Mouse (Mus musculus) liver, postnatal 0 days (tissue): ENCODE measurements around the gene C77080. TPM values are rescaled to one million over a fixed set of nuclear protein-coding genes. Genes with fewer than 3 reads are reported as not detected.
A peak's percentile ranks its signal among the peaks of the same experiment; 100 is the strongest.

ENCODE experiments used
- ATAC-seq: fragments of 200-750 bp; cut with Nextera tagmentation; 2 replicates; pipeline ENCODE4 v1.8.0; 2017; ENCODE audit warnings: mild to moderate bottlenecking, moderate library complexity
- DNase-seq: peaks from one replicate; pipeline ENCODE4 v3.0.0-alpha.2; 2016
- H3K27ac ChIP-seq: fragments of 300-500 bp; sonication (generic); 2 replicates; pipeline ENCODE4 v1.5.1; 2014; ENCODE audit warnings: antibody characterized with exemption, moderate library complexity, mild to moderate bottlenecking, low read depth
- H3K27me3 ChIP-seq: fragments of 300-500 bp; sonication (generic); 2 replicates; pipeline ENCODE4 v1.6.1; 2014; ENCODE audit warnings: low read length, control low read depth, mixed read lengths; ENCODE audit not compliant: insufficient read depth
- H3K36me3 ChIP-seq: fragments of 300-500 bp; sonication (generic); replicated peaks from 2 replicates; pipeline ENCODE4 v1.6.1; 2014; ENCODE audit warnings: mild to moderate bottlenecking, control low read depth, low read length, moderate library complexity, mixed read lengths; ENCODE audit not compliant: insufficient read depth
- H3K4me1 ChIP-seq: fragments of 300-500 bp; sonication (generic); 2 replicates; pipeline ENCODE4 v1.6.1; 2014; ENCODE audit warnings: antibody characterized with exemption, mild to moderate bottlenecking, control low read depth; ENCODE audit not compliant: insufficient read depth
- H3K4me2 ChIP-seq: fragments of 300-500 bp; sonication (generic); 2 replicates; pipeline ENCODE4 v1.6.1; 2014; ENCODE audit warnings: low read depth, mild to moderate bottlenecking, low read length, moderate library complexity, mixed read lengths
- H3K4me3 ChIP-seq: fragments of 300-500 bp; sonication (generic); 2 replicates; pipeline ENCODE4 v1.5.1; 2014; ENCODE audit warnings: low read depth, low read length
- H3K9ac ChIP-seq: fragments of 300-500 bp; sonication (generic); replicated peaks from 2 replicates; pipeline ENCODE4 v1.6.1; 2014; ENCODE audit warnings: mild to moderate bottlenecking, moderate library complexity
- H3K9me3 ChIP-seq: fragments of 300-500 bp; sonication (generic); 2 replicates; pipeline ENCODE4 v1.6.1; 2016; ENCODE audit warnings: mild to moderate bottlenecking, control low read depth, low read length, mixed read lengths
- CTCF ChIP-seq: sonication (generic); IDR thresholded peaks from 2 replicates; pipeline ENCODE4 v1.5.1; 2016; ENCODE audit warnings: antibody characterized with exemption, low read depth
- EP300 ChIP-seq: IDR thresholded peaks from 2 replicates; pipeline ENCODE4 v1.6.1; 2016; ENCODE audit warnings: antibody characterized with exemption, low read depth, mild to moderate bottlenecking
- WGBS: fragments of 180-500 bp; shearing (Covaris S2); extraction: QIAGEN DNeasy Blood & Tissue Kit; methylation state at CpG from one replicate; pipeline ENCODE4 v1.1.7; 2014; ENCODE audit not compliant: insufficient replicate concordance; 5-methylcytosine and 5-hydroxymethylcytosine counted together
- polyA plus RNA-seq: library from polyadenylated mRNA; unstranded; fragments of >200 nt; fragmentation: Nextera tagmentation; extraction: Ambion mirVana; gene quantifications from 2 replicates; pipeline ENCODE4 v1.2.1, GENCODE M21; 2015

C77080 gene
- polyA plus RNA-seq, 1 experiment from 2014 or later, result 1.4 TPM

DNA sequence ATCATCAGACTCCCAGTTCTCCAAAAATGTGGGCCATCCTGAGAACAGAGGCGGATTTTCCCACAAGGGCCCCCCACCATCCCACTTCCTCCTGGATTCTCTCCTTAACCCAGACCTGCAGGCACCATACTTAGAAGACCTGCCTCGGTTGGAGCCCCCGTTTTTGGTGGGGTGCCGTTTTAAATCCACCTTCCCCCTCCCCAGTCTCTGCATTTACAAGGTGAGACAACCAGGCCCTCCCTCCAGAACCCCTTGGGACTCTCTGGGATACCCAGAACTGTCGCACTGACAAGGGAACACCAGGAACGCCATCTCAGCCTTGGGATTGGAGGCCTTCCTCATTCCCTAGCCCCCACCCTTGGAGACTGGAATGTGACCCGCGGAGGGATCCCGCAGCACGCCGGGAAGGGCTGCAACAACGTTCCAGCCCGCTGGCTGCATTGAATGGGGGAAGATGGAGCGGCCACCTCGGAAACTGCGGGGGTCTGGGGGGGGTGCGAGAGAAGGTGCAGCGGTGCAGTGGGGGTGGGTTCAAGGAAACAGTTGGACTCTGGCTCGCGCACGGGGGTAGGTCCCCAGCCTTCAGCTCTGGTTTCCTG, 23.3 kb downstream of the C77080 start:
- Histone ChIP-seq H3K4me3 (peak overlapping the region; percentile 58; the same call in 1 of the 2 replicates), H3K9me3 (no peaks in the 10 kb centered on the region), H3K4me2 (peak overlapping the region; percentile 97), H3K9ac (no peak overlapping the region), H3K27me3 (peaks cover 7% of the 10 kb centered on the region; the same call in 1 of the 2 replicates), H3K4me1 (peaks cover 40% of the 10 kb centered on the region), H3K36me3 (no peaks in the 10 kb centered on the region), H3K27ac (no peak overlapping the region)
- DNase-seq (no peak), ATAC-seq (no peak)
- TF ChIP-seq CTCF (no peak), EP300 (no peak)
- WGBS, result 27% methylated on average over 21 of the region's 21 CpGs

DNA sequence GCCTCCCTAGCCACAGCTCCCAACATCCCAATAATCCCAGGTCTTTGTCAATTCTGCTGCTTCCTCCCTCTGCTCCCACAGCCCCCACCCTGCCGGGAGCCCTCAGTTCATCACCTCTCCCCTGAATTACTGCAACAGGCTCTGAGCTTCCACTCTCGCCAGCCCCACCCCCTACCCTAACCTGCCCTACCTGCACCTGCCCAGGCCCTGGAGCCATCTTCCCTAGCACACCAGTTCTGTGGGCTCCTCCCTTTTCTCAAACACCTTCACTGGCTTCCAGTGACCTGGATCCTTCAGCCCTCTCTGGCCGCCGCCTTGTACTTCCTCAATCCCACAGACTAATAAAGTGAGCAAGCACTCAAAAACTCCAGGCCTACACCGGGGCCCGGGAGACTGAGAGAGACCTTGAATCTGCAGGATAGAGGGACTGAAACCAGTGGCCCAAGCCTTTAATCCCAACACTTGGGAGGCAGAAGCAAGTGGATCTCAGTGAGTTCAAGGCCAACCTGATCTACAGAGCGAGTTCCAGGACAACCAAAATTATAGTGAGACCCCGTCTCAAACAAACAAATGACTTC, 24.9 kb downstream of the C77080 start:
- Histone ChIP-seq H3K4me3 (no peak overlapping the region), H3K4me2 (no peak overlapping the region), H3K9me3 (no peaks in the 10 kb centered on the region), H3K27me3 (peaks cover 7% of the 10 kb centered on the region; the same call in 1 of the 2 replicates), H3K36me3 (no peaks in the 10 kb centered on the region), H3K9ac (no peak overlapping the region; the same call in 1 of the 2 replicates), H3K4me1 (peaks cover 48% of the 10 kb centered on the region), H3K27ac (no peak overlapping the region)
- DNase-seq, result no peak
- 66% methylated on average over 8 of the region's 8 CpGs for WGBS
- no peak for ATAC-seq
- TF ChIP-seq CTCF (no peak), EP300 (no peak)

DNA sequence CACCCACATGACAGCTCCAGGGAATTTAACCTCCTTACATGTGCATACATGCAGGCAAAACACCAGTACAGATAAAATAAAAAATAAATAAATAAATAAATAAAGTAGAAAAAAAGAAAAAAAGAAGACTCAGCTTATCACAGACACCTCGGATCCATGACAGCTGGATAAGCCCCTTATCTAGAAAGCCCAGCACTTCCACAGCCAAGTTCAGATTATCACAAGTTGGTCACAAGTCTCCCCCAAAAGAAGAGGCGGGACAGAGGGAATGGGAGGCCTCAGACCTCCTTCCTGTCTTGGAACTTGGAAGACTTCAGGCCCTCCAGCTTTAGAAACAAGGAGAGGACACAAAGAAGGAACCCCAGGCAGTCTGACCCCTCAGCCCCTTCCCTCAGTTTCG, 26.1 kb downstream of the C77080 start:
- Histone ChIP-seq H3K4me2 (peak overlapping the region; percentile 47), H3K4me1 (peaks cover 52% of the 10 kb centered on the region), H3K36me3 (no peaks in the 10 kb centered on the region), H3K9me3 (no peaks in the 10 kb centered on the region), H3K27me3 (peaks cover 7% of the 10 kb centered on the region; the same call in 1 of the 2 replicates), H3K9ac (peak overlapping the region; percentile 27; the same call in 1 of the 2 replicates), H3K4me3 (no peak overlapping the region), H3K27ac (peak overlapping the region; percentile 50; the same call in 1 of the 2 replicates)
- WGBS, result 61% methylated on average over 3 of the region's 3 CpGs
- TF ChIP-seq EP300, result peak; percentile 91
- no peak for TF ChIP-seq CTCF
- ATAC-seq (peak; percentile 31; the same call in 1 of the 2 replicates), DNase-seq (no peak)

DNA sequence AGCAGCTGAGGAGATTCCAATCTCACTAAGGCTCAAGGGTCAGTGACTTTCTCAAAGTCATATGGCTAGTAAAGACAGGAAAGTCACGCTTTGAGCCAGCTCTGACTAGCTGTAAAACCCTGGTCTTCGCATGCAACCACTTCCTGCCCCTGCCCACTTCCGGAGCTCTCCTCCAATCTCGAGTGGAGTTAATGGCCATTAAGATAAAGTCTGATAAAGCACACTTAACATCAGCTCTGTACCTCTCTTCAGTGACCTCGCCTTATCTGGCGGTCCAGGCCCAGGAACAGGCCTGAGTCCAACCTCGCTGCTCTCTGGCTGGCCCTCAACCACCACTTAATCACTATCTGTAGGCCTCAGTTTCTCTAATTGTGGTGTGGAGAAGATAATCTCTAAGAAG, 26.7 kb downstream of the C77080 start:
- TF ChIP-seq CTCF, result no peak
- peak; percentile 88 for TF ChIP-seq EP300
- ATAC-seq (peak; percentile 26), DNase-seq (peak; percentile 49)
- Histone ChIP-seq H3K27me3 (peaks cover 7% of the 10 kb centered on the region; the same call in 1 of the 2 replicates), H3K9ac (no peak overlapping the region), H3K4me2 (peak overlapping the region; percentile 47), H3K4me1 (peaks cover 51% of the 10 kb centered on the region), H3K9me3 (no peaks in the 10 kb centered on the region), H3K4me3 (no peak overlapping the region), H3K27ac (peak overlapping the region; percentile 48; the same call in 1 of the 2 replicates), H3K36me3 (no peaks in the 10 kb centered on the region)
- 30% methylated on average over 7 of the region's 7 CpGs for WGBS

DNA sequence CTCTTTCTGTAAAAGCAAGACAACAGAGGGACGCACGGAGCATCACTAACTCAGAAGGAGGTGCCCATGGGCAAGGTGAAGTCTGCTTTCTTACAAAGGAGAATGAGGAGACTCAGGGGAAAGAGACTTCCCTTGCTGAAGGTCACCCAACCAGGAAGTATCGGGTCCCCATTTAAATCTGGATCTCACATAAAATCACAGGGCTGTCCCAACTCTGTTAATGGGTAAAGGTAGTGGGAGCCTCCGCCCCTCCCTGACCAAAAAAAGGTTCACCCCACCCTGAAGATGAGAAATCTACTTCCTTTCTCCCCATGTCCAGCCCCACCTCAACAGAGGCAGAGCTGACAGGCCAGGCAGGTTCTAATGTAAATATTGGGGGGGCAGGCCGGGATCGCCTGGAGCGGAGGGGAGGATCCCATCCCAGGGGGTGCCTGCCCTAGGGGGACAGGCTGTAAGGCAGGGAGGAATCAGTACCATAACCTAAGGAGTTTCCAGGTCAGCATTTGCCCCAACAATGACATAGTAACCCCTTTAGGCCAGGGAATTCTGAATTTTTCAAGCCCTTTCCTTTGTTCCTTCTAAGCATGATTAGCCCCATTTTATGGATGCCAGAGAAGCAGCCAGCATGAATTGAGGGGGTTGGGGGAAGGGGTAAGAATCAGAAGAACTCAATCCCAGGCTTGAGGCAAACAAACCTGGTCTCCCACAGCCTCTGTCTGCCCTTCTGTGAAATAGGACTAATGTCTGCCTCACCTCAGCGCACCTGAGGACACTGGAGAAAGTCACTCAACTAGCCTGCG, 28.4 kb downstream of the C77080 start:
- WGBS, result 83% methylated on average over 9 of the region's 9 CpGs
- Histone ChIP-seq H3K4me3 (no peak overlapping the region), H3K4me1 (peaks cover 37% of the 10 kb centered on the region), H3K9me3 (no peaks in the 10 kb centered on the region), H3K9ac (no peak overlapping the region), H3K27me3 (peaks cover 3% of the 10 kb centered on the region; the same call in 1 of the 2 replicates), H3K4me2 (no peak overlapping the region), H3K36me3 (no peaks in the 10 kb centered on the region), H3K27ac (no peak overlapping the region)
- DNase-seq (no peak), ATAC-seq (no peak)
- TF ChIP-seq CTCF (no peak), EP300 (no peak)
